36 mouse cellular contexts compared by ENCODE assay signal in genomic region chrX:164035401-164035800, GRCm38 (mm10). TPM values are rescaled to one million over a fixed set of nuclear protein-coding genes. Genes with fewer than 3 reads are reported as not detected.
"Had no signal": no experiment of that assay in that cellular context is flagged by ENCODE, and none has a peak within 500 bp of the region (broad histone marks: within the 10 kb centered on the region; RNA-seq: fewer than 3 reads in every experiment).

No protein-coding gene starts in this region.

- H3K36me3 ChIP-seq: embryonic facial prominence, embryonic 10.5 days; embryonic facial prominence, embryonic 12.5 days; embryonic facial prominence, embryonic 13.5 days; embryonic facial prominence, embryonic 15.5 days; forebrain, embryonic 10.5 days; forebrain, embryonic 12.5 days; forebrain, embryonic 15.5 days had no signal

- H3K27me3 ChIP-seq: embryonic facial prominence, embryonic 15.5 days; forebrain, embryonic 13.5 days; forebrain, embryonic 15.5 days had no signal

- ATAC-seq: forebrain, embryonic 13.5 days; forebrain, embryonic 14.5 days; forebrain, embryonic 15.5 days; forebrain, embryonic 16.5 days; forebrain, postnatal 0 days had no signal

- H3K27ac ChIP-seq: embryonic facial prominence, embryonic 10.5 days; embryonic facial prominence, embryonic 12.5 days; embryonic facial prominence, embryonic 13.5 days; embryonic facial prominence, embryonic 15.5 days; forebrain, embryonic 10.5 days; forebrain, embryonic 12.5 days; forebrain, embryonic 13.5 days; forebrain, embryonic 15.5 days; gastrocnemius, adult 2 months had no signal

- DNase-seq: cerebellum, adult 2 months; cerebellum, adult 8-10 months; cerebellum, adult 9-10 months; cerebellum, adult 9-11 months; cerebellum, postnatal 10 days; cerebellum, postnatal 14 days; cerebellum, postnatal 25 days; cerebellum, postnatal 36 days; embryo, embryonic 11 days; forebrain, postnatal 0 days; gastrocnemius, adult 2 months; gastrocnemius, postnatal 10 days; gastrocnemius, postnatal 14 days; gastrocnemius, postnatal 25 days; gastrocnemius, postnatal 36 days; heart, adult 11 months; heart, adult 18-20 months had no signal

- H3K9ac ChIP-seq: embryonic facial prominence, embryonic 12.5 days; embryonic facial prominence, embryonic 13.5 days; embryonic facial prominence, embryonic 15.5 days; forebrain, embryonic 12.5 days; forebrain, embryonic 13.5 days; forebrain, embryonic 15.5 days; forebrain, postnatal 0 days had no signal

- H3K4me1 ChIP-seq: embryonic facial prominence, embryonic 10.5 days; embryonic facial prominence, embryonic 12.5 days; embryonic facial prominence, embryonic 13.5 days; embryonic facial prominence, embryonic 15.5 days; forebrain, embryonic 12.5 days had no signal

- H3K9me3 ChIP-seq: embryonic facial prominence, embryonic 10.5 days; embryonic facial prominence, embryonic 12.5 days; embryonic facial prominence, embryonic 13.5 days; embryonic facial prominence, embryonic 15.5 days; forebrain, embryonic 10.5 days; forebrain, embryonic 12.5 days; forebrain, embryonic 13.5 days; forebrain, embryonic 15.5 days had no signal

- H3K4me3 ChIP-seq: embryonic facial prominence, embryonic 10.5 days; embryonic facial prominence, embryonic 12.5 days; embryonic facial prominence, embryonic 13.5 days; embryonic facial prominence, embryonic 15.5 days; erythroblast, embryonic 14.5 days; forebrain, embryonic 10.5 days; forebrain, embryonic 12.5 days; forebrain, embryonic 13.5 days; forebrain, embryonic 15.5 days; gastrocnemius, adult 2 months had no signal

- H3K4me2 ChIP-seq: embryonic facial prominence, embryonic 12.5 days; embryonic facial prominence, embryonic 13.5 days; embryonic facial prominence, embryonic 15.5 days; forebrain, embryonic 12.5 days; forebrain, embryonic 13.5 days; forebrain, embryonic 15.5 days had no signal

RNA-seq across cellular contexts. Expression of gene Car5b, which starts 7.6 kb away (rescaled TPM):
- total RNA-seq: granulocyte monocyte progenitor cell, adult 5-6 weeks had no signal
- polyA plus RNA-seq: erythroblast, embryonic 14.5 days had no signal

RNA-seq across cellular contexts. Expression of gene Cltrn, which starts 53.2 kb away (rescaled TPM):
- total RNA-seq: common myeloid progenitor, adult 5-6 weeks; forebrain, postnatal 0 days; gastrocnemius, adult 18-20 months; gastrocnemius, adult 2 months; gastrocnemius, adult 8-10 months; gastrocnemius, postnatal 10 days; gastrocnemius, postnatal 14 days; gastrocnemius, postnatal 25 days; gastrocnemius, postnatal 36 days; gastrocnemius, postnatal 4 days; granulocyte monocyte progenitor cell, adult 5-6 weeks; heart, adult 18-20 months had no signal
- polyA plus RNA-seq: cortical plate, adult 2 months; embryonic facial prominence, embryonic 11.5 days; embryonic facial prominence, embryonic 15.5 days; erythroblast, embryonic 14.5 days; forebrain, embryonic 16.5 days; gonadal fat pad, adult 2 months had no signal
